Mouse (Mus musculus) cerebellum, adult 8-10 months (tissue): ENCODE data around the gene Myb.
A peak's percentile ranks its signal among the peaks of the same experiment; 100 is the strongest.
"Not testable (repeated sequence)": the region's sequence is repeated elsewhere in the genome, so short reads cannot be mapped to it uniquely, and the experiment has no call there.

Experiments
- DNase-seq: peaks from one replicate; pipeline ENCODE4 v3.0.0; 2022

Gene Myb

GRCm38 (mm10) chr10:21167842-21168241, 7.1 kb upstream of the Myb start:
- no peak for DNase-seq

GRCm38 (mm10) chr10:21167165-21167564, 6.4 kb upstream of the Myb start:
- no peak for DNase-seq

GRCm38 (mm10) chr10:21165411-21165810, 4.6 kb upstream of the Myb start:
- no peak for DNase-seq

GRCm38 (mm10) chr10:21162124-21162523, 1.3 kb upstream of the Myb start:
- no peak for DNase-seq

- DNase-seq: no peak
Observed at GRCm38 (mm10) chr10:21161359-21162094, 743 bp upstream of the Myb start.

- peak; percentile 23 for DNase-seq
Observed at GRCm38 (mm10) chr10:21159697-21160394, 938 bp downstream of the Myb start.

GRCm38 (mm10) chr10:21158918-21159443, 1.8 kb downstream of the Myb start:
- peak; percentile 7 for DNase-seq

- peak; percentile 29 for DNase-seq
Observed at GRCm38 (mm10) chr10:21158111-21158917, 2.5 kb downstream of the Myb start.

GRCm38 (mm10) chr10:21156953-21157499, 3.8 kb downstream of the Myb start:
- no peak for DNase-seq

- no peak for DNase-seq
Observed at GRCm38 (mm10) chr10:21156416-21156815, 4.4 kb downstream of the Myb start.

- no peak for DNase-seq
Observed at GRCm38 (mm10) chr10:21154927-21155326, 5.9 kb downstream of the Myb start.

GRCm38 (mm10) chr10:21153433-21153832, 7.4 kb downstream of the Myb start:
- no peak for DNase-seq

- DNase-seq: no peak
Observed at GRCm38 (mm10) chr10:21152812-21153211, 8.0 kb downstream of the Myb start.

GRCm38 (mm10) chr10:21151320-21151719, 9.5 kb downstream of the Myb start:
- DNase-seq: no peak

- DNase-seq: not testable (repeated sequence)
Observed at GRCm38 (mm10) chr10:21149945-21150344, 10.8 kb downstream of the Myb start.

GRCm38 (mm10) chr10:21146719-21147118, 14.1 kb downstream of the Myb start:
- no peak for DNase-seq

GRCm38 (mm10) chr10:21146263-21146662, 14.5 kb downstream of the Myb start:
- DNase-seq: no peak

GRCm38 (mm10) chr10:21144627-21145504, 15.9 kb downstream of the Myb start:
- peak; percentile 29 for DNase-seq

- no peak for DNase-seq
Observed at GRCm38 (mm10) chr10:21135297-21135696, 25.5 kb downstream of the Myb start.

- no peak for DNase-seq
Observed at GRCm38 (mm10) chr10:21130901-21131493, 29.8 kb downstream of the Myb start.

- DNase-seq: no peak
Observed at GRCm38 (mm10) chr10:21128086-21128611, 32.6 kb downstream of the Myb start.
